Mouse (Mus musculus) liver, adult 2 months (tissue): Measurements from ENCODE around the gene Sfrp2. TPM values are rescaled to one million over a fixed set of nuclear protein-coding genes. Genes with fewer than 3 reads are reported as not detected.

Source experiments
- DNase-seq: peaks from one replicate; pipeline ENCODE4 v3.0.0-alpha.2; 2011; ENCODE audit warnings: low read depth, low spot score; ENCODE audit errors: extremely low read depth
- H3K27ac ChIP-seq: fragments of 200-500 bp; replicated peaks from 2 replicates; pipeline ENCODE4 v1.5.1; 2012; ENCODE audit warnings: low read depth, mild to moderate bottlenecking, control low read depth, inconsistent platforms, low read length; ENCODE audit not compliant: insufficient read depth
- H3K27me3 ChIP-seq: fragments of 200-500 bp; 2 replicates; pipeline ENCODE4 v1.6.1; 2012; ENCODE audit warnings: mild to moderate bottlenecking, moderate library complexity, low read length, inconsistent platforms; ENCODE audit not compliant: control insufficient read depth, insufficient read depth
- H3K36me3 ChIP-seq: fragments of 200-500 bp; 2 replicates; pipeline ENCODE4 v1.6.1; 2012; ENCODE audit warnings: low read length, inconsistent platforms; ENCODE audit not compliant: control insufficient read depth, insufficient read depth
- H3K4me1 ChIP-seq: fragments of 200-500 bp; 2 replicates; pipeline ENCODE4 v1.6.1; 2011; ENCODE audit warnings: low read length; ENCODE audit not compliant: control insufficient read depth, insufficient read depth
- H3K4me3 ChIP-seq: fragments of 200-500 bp; 2 replicates; pipeline ENCODE4 v1.5.1; 2011; ENCODE audit warnings: low read depth, mild to moderate bottlenecking, control low read depth, low read length, moderate library complexity; ENCODE audit not compliant: insufficient read depth
- H3K79me2 ChIP-seq: fragments of 200-500 bp; 2 replicates; pipeline ENCODE4 v1.6.1; 2012; ENCODE audit warnings: inconsistent platforms, mild to moderate bottlenecking, low read length, moderate library complexity; ENCODE audit not compliant: control insufficient read depth, insufficient read depth
- H3K9ac ChIP-seq: fragments of 200-500 bp; 2 replicates; pipeline ENCODE4 v1.6.1; 2012; ENCODE audit warnings: low read depth, mild to moderate bottlenecking, control low read depth, inconsistent platforms, low read length
- CTCF ChIP-seq: fragments of 200-500 bp; IDR thresholded peaks from 2 replicates; pipeline ENCODE4 v1.5.1; 2011; ENCODE audit warnings: low read depth, low read length, control low read depth
- POLR2A ChIP-seq: fragments of 200-500 bp; IDR thresholded peaks from 2 replicates; pipeline ENCODE4 v1.6.1; 2011; ENCODE audit warnings: low read length, control low read depth; ENCODE audit not compliant: insufficient read depth; ENCODE audit errors: extremely low read depth
- WGBS: fragments of 180-500 bp; shearing (Covaris S2); methylation state at CpG from one replicate; pipeline ENCODE4 v1.1.7; 2018; 5-methylcytosine and 5-hydroxymethylcytosine counted together
- polyA plus RNA-seq: library from polyadenylated mRNA; depleted of rRNA; stranded (reverse); fragments of >200 nt; gene quantifications from 2 replicates; pipeline ENCODE4 v1.2.3, GENCODE M21; 2012; rRNA removed
- total RNA-seq: library from RNA; depleted of rRNA; stranded (reverse); fragments of >200 nt; gene quantifications from 2 replicates; pipeline ENCODE4 v1.2.3, GENCODE M21; 2014; rRNA removed

Sfrp2 gene
- total and polyA plus RNA-seq, 2 experiments, result 0.22 TPM; not detected in 1

- TF ChIP-seq CTCF (peak; percentile 10; the same call in 1 of the 2 replicates), POLR2A (no peak)
- no peak overlapping the region for H3K4me3 ChIP-seq
- H3K79me2 ChIP-seq, result no peaks in the 10 kb centered on the region
- H3K9ac ChIP-seq, result no peak overlapping the region
- no peaks in the 10 kb centered on the region for H3K27me3 ChIP-seq
- H3K27ac ChIP-seq, result no peak overlapping the region
- 98% methylated on average over 4 of the region's 4 CpGs for WGBS
- DNase-seq, result no peak
- no peaks in the 10 kb centered on the region for H3K36me3 ChIP-seq
- no peaks in the 10 kb centered on the region for H3K4me1 ChIP-seq
Measured at GRCm38 (mm10) chr3:83801649-83802155, 35.6 kb downstream of the Sfrp2 start.

GRCm38 (mm10) chr3:83808483-83808882 is 42.4 kb downstream of the Sfrp2 start:
- Histone ChIP-seq H3K9ac (no peak overlapping the region), H3K79me2 (no peaks in the 10 kb centered on the region), H3K36me3 (no peaks in the 10 kb centered on the region), H3K4me3 (no peak overlapping the region), H3K27me3 (no peaks in the 10 kb centered on the region), H3K4me1 (no peaks in the 10 kb centered on the region), H3K27ac (no peak overlapping the region)
- no peak for DNase-seq
- WGBS, result 90% methylated on average over 12 of the region's 12 CpGs
- no peak for TF ChIP-seq POLR2A
- no peak for TF ChIP-seq CTCF

GRCm38 (mm10) chr3:83811987-83812386 is 45.9 kb downstream of the Sfrp2 start:
- H3K4me3 ChIP-seq, result no peak overlapping the region
- H3K27ac ChIP-seq, result no peak overlapping the region
- WGBS, result 76% methylated on average over 7 of the region's 7 CpGs
- H3K9ac ChIP-seq, result no peak overlapping the region
- no peaks in the 10 kb centered on the region for H3K36me3 ChIP-seq
- no peak for TF ChIP-seq POLR2A
- TF ChIP-seq CTCF, result no peak
- peak; percentile 11 for DNase-seq
- H3K79me2 ChIP-seq, result no peaks in the 10 kb centered on the region
- H3K4me1 ChIP-seq, result no peaks in the 10 kb centered on the region
- H3K27me3 ChIP-seq, result no peaks in the 10 kb centered on the region

GRCm38 (mm10) chr3:83812863-83813262 is 46.7 kb downstream of the Sfrp2 start:
- H3K79me2 ChIP-seq, result no peaks in the 10 kb centered on the region
- no peak for TF ChIP-seq POLR2A
- no peak for TF ChIP-seq CTCF
- no peak overlapping the region for H3K27ac ChIP-seq
- H3K27me3 ChIP-seq, result no peaks in the 10 kb centered on the region
- no peak for DNase-seq
- no peaks in the 10 kb centered on the region for H3K4me1 ChIP-seq
- no peaks in the 10 kb centered on the region for H3K36me3 ChIP-seq
- H3K9ac ChIP-seq, result no peak overlapping the region
- no peak overlapping the region for H3K4me3 ChIP-seq

- Histone ChIP-seq H3K4me1 (no peaks in the 10 kb centered on the region), H3K36me3 (no peaks in the 10 kb centered on the region), H3K79me2 (no peaks in the 10 kb centered on the region), H3K9ac (no peak overlapping the region), H3K27me3 (no peaks in the 10 kb centered on the region), H3K4me3 (no peak overlapping the region), H3K27ac (no peak overlapping the region)
- TF ChIP-seq POLR2A (no peak), CTCF (no peak)
- DNase-seq, result no peak
- 91% methylated on average over 4 of the region's 4 CpGs for WGBS
Measured at GRCm38 (mm10) chr3:83816372-83816925, 50.3 kb downstream of the Sfrp2 start.

GRCm38 (mm10) chr3:83823774-83824173 is 57.7 kb downstream of the Sfrp2 start:
- no peak overlapping the region for H3K4me3 ChIP-seq
- TF ChIP-seq POLR2A (no peak), CTCF (no peak)
- no peaks in the 10 kb centered on the region for H3K4me1 ChIP-seq
- no peak overlapping the region for H3K9ac ChIP-seq
- DNase-seq, result no peak
- no peak overlapping the region for H3K27ac ChIP-seq
- H3K79me2 ChIP-seq, result no peaks in the 10 kb centered on the region
- H3K27me3 ChIP-seq, result no peaks in the 10 kb centered on the region
- no peaks in the 10 kb centered on the region for H3K36me3 ChIP-seq
- WGBS, result 82% methylated on average over 4 of the region's 4 CpGs

Other genes with a start within 250 kb of the Sfrp2 start
- 2.0 and 2.4 TPM in 2 replicates for gene Tlr2, start 75.4 kb downstream of the Sfrp2 start, total RNA-seq
- gene Tlr2, start 75.4 kb downstream of the Sfrp2 start, polyA plus RNA-seq, result 0.56 and 1.1 TPM in 2 replicates